Mouse (Mus musculus) layer of hippocampus, postnatal 36 days (tissue): ENCODE measurements around the gene Mcm2. TPM values are rescaled to one million over a fixed set of nuclear protein-coding genes. Genes with fewer than 3 reads are reported as not detected.

Experiments used
- DNase-seq, 2 experiments: peaks; one replicate each; pipeline ENCODE4 v3.0.0; 2022
- total RNA-seq, 2 experiments: library from RNA; stranded (reverse); gene quantifications; 2 replicates each; pipeline ENCODE4 v1.2.3; 2021

Gene Mcm2
- total RNA-seq, 2 experiments from 2014 or later, result 4.5 to 5.1 TPM

DNA sequence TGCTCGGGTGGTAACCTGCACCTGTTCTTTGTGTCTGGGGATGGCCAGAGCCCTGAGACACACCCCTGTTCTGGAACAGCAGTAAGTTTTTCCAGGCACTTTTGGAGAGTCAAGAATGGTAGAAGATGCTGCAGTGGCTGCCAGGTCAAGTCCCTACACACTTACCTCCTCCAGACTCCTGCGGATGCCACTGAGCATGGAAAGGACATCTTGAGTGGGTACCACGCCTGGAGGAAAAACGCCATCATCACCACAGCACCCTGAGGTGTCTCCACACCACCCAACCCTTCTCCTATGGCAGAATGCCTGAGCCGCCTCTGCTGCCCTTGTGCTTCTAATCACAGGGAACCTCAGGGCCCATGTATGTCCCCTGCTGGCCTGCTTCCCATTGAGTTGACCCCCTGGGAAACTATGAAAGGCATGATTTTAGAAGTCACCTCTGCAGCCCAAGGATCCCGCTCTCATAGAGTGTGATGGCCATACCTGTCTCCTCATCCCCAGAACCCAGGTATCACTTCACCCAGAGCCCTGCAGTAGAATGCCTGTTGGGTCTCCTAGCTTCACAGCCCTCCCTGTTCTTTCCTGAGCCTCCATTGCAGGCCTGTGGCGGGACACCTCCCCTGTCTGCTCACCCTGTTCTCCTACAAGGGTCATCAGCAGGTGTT lies 53.5 kb downstream of the Mcm2 start:
- no peak for DNase-seq

DNA sequence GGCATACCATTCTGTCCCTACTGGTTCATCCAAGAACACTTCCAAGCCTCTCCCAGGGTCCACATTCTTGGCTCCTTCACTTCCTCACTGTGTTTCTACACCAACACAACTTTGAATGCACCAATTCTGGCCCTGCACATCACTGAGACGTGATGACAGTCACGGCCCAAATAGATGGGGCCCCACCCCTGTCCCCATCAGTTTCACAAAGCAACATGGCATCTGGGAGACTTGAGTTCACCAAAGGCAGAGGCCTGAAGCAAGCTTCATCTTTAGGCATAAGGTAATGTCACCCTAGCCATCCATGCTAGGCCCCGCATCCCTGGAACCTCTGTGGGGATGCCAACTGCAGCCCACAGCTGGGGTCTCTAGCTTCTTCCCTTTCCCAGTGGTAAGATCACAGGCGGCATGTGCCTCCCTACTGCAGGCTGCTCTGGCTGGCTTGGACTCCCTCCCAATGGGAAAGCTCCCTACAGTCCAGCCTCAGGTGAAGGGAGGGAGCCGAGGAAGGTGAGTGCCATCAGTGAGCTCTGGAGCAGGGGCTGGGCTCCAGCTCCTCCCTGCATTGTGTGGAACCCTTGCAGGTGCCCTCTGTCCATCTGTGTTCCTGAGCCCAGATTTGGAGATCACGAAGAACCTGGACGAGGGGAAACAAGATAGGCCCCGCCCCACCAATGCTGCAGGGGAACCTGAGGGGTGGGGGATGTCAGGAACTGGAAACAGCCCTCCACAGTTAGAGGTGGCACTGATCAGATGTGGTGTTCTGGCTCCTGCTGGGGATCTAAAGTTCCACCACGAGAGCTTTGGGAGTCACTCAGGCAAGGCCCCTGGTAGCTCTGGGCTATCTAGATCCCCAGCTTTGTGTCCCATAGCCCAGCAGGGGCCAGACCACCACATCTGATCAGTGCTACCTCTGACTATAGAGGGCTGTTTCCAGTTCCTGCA lies 54.5 kb downstream of the Mcm2 start:
- DNase-seq, result no peak

- no peak for DNase-seq
Observed at GRCm38 (mm10) chr6:88843241-88843640, 55.3 kb downstream of the Mcm2 start.

GRCm38 (mm10) chr6:88842731-88843151 lies 55.8 kb downstream of the Mcm2 start:
- peak; percentile 60 to 63 for DNase-seq

DNA sequence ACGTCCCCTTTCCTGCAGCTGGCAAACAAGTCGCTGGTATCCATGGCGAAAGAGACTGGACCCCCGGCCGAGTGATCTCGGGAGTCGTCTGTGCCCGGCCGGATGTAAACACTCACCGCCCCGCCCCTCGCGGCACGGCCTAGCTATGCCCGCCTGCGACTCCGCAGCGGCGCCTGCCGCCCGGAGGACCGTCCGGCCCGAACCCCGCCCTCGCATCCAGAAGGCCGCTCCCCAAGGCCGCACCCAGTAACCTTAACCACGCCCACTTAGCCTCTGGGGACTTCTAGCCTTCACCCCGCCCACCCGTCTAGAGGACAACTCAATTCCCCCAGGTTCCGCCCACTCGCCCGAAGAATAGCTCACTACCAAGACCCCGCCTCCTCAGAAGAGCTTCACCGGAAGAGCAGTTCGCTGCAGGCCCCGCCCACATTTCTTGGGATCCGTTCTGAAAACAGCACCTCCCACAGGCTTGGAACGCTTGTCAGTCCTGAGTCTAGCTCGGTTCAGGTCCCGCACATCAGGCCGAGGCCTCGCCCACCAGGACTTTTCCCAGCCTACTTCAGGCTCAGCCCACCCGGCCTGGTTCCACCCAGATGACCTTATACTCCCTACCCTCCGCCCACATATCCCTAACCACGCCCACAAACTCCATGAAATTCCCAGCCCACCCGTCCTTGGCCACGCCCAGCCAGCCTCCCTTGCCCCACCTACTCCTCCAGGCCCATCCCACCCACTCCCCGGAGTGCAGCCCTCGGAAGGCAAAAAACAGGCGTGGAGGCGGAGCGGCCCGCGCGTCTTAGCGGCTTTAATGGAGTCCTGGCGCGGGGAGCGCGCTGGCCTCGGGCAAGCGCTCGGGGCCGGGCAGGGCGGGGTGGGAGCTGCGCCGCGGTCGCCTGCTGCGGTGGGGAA lies 56.5 kb downstream of the Mcm2 start, which contains the start of gene Abtb1:
Gene Abtb1, minus strand, starts transcription at position 204 of the 909 bp plus-strand sequence.
- peak; percentile 99 for DNase-seq

GRCm38 (mm10) chr6:88841514-88841780 lies 57.1 kb downstream of the Mcm2 start:
- no peak for DNase-seq

DNA sequence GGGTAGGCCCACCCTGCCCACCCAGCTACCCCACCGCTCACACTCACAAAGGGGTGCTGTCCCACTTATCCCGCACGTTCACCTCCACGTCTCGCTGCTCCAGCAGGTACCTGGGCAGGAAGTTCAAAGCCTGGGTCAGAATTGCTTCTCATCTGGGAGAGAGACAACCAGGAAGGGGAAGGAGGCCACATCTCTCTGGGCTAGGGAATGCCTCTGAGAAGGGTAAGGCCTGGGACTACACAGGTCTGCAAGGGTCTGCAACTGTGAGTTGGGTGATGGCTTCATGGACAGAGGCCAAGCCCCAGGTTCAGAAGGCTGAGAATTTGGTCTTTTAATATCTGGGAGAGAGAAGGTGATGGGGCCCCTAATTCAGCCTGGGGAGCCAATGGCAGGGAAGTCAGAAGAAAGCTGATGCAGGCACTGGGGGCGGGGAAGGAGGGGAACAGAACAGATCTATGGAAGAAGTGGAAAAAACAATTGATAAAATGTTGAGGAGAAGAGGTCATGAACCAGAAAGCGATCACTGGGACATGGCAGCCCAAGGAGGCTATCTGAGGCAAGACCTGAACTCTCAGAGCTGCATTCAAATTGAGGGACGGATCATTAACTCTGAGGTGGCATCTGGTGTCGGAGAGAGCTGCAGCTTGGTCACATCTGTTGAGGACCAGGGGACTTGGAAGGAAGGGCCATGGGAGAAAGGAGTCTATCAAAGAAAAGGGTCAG lies 57.6 kb downstream of the Mcm2 start:
- DNase-seq, result no peak

GRCm38 (mm10) chr6:88840211-88840610 lies 58.4 kb downstream of the Mcm2 start:
- no peak for DNase-seq

GRCm38 (mm10) chr6:88839135-88839970 lies 59.2 kb downstream of the Mcm2 start:
- DNase-seq, result no peak

DNA sequence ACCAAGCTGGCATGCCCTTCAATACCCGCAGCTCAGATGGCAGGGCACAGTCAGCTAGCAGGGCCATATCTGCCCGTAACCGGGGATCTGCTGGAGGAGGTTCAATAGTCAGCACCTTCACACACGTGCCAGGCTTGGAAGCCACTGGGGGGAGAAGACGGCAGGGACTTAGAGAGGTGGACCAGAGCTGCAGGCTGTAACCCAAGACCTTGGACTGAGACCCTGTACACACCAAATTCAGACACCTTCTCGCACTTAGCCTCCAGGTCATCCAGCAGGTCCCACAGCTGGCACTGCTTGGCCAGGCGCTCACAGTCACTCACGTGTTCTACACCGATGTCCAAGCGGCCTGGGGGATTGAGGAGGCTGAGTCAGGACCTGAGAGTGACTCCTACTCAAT lies 60.0 kb downstream of the Mcm2 start:
- no peak for DNase-seq

- DNase-seq, result no peak
Observed at GRCm38 (mm10) chr6:88837999-88838398, 60.6 kb downstream of the Mcm2 start.

DNA sequence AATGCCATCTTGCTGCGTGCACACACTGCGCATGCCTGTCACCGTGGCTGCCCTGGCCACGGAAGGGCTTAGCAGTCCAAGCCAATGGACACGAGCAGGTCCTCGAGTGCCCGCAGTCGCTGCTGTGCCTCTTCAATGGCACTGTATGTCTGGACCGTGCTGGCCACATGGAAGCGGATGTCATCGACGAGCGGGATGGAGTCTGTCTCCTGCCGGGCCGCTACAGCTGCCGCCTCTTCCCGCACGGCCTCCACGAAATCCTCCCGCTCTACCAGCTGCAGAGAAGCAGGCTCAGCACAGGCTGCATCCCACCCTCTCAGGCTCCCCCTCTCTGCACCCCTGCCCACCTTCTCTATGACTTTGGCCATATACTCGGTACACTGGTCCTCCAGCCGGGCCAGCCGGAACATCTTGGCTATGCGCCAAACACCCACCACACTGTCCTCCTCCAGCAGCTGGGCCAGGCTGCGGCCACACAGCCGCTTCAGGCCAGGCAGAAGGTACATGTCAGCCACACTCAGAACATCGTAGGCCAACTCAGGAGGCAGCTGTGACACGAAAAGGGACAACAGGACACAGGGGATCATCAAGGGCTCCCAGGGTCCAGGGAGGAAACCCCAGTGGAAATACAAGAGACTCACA lies 62.3 kb downstream of the Mcm2 start:
- DNase-seq, result no peak

DNA sequence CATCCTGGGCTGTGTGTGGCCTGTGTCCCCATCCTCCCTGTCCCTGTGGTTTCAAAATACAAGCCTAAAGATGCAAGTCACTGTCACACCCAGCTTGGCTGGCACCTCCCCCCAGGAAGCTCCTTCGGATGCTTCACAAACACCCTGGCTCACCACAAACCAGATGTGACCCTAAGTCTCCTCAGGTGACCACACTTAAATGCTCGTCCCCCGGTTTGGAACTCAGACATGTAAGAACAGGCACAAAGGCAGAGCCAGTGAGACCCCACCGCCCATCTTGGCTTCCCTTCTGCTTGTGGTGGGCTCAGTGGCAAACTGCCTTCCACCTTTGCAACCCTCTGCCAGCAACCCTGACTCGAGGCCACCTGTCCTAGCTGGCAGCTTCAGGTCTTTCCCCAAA lies 63.5 kb downstream of the Mcm2 start:
- no peak for DNase-seq

Other genes with a start within 250 kb of the Mcm2 start
- 100 to 1,000 TPM; 178 to 181 TPM for gene Mgll, start 174.4 kb downstream of the Mcm2 start, total RNA-seq
- 10 to 100 TPM; 29.7 to 30.6 TPM for gene Abtb1, start 56.8 kb downstream of the Mcm2 start, total RNA-seq
- 100 to 1,000 TPM; 159 to 169 TPM for gene Podxl2, start 23.7 kb downstream of the Mcm2 start, total RNA-seq
- 10 to 100 TPM; 45.8 to 48.5 TPM for gene Tpra1, start 3.5 kb upstream of the Mcm2 start, total RNA-seq